Mouse (Mus musculus): ENCODE measurements at regions not wholly inside any gene's neighbourhood (a gene's known extent, or its start where the extent isn't known, plus 50 kb on each side); places are given as distances from the start of the nearest gene placed in this dataset.

DNA sequence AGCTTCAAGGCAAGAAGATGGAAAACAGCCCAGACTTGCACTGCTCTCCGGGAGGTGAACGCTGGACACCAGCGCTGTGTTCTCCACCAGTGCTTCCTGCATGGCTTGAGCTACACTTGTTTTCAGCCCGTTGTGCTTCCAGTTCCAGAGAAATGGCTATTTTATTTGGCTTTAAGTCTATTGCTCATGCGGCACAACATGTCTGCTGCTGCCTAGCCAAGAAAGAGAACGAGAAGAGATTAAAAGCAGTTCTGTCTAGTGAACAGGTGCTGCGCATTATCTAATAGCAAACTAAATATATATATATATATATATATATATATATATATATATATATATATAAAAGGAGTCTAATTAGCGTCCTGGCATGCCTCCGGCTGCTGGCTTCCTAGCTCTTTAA is 63.1 kb downstream of the Mis18a start:
- no peak for TF ChIP-seq CTCF (IDR thresholded peaks at IDR 0.05; ENCODE audit: extremely low read depth, insufficient read depth, low read length)
- no peak for TF ChIP-seq POLR2A (IDR thresholded peaks at IDR 0.05; ENCODE audit: extremely low read depth, insufficient read depth, low read length)
